Mouse (Mus musculus) ES-Bruce4 (cell line): ENCODE measurements around the gene Yars.

Experiments
- EP300 ChIP-seq: IDR thresholded peaks from 2 replicates; pipeline ENCODE4 v1.6.1; 2011; ENCODE audit warnings: low read depth, low read length; ENCODE audit not compliant: insufficient read depth
- POLR2A ChIP-seq: IDR thresholded peaks from one replicate; pipeline ENCODE4 v1.8.1; 2011; ENCODE audit warnings: low read length; ENCODE audit not compliant: insufficient read depth

- no peak for TF ChIP-seq POLR2A
- no peak for TF ChIP-seq EP300
Observed at GRCm38 (mm10) chr4:129223421-129224281, 34.1 kb downstream of the Yars start.
